Mouse (Mus musculus) intestine, embryonic 16.5 days (tissue): ENCODE results near the gene Sult2b1. TPM values are rescaled to one million over a fixed set of nuclear protein-coding genes. Genes with fewer than 3 reads are reported as not detected.
A peak's percentile ranks its signal among the peaks of the same experiment; 100 is the strongest.

Experiments used
- ATAC-seq: fragments of 200-750 bp; cut with Nextera tagmentation; 2 replicates; pipeline ENCODE4 v1.8.0; 2017; ENCODE audit warnings: moderate TSS enrichment, moderate library complexity
- H3K27ac ChIP-seq: fragments of 300-500 bp; sonication (generic); 2 replicates; pipeline ENCODE4 v1.5.1; 2014; ENCODE audit warnings: mild to moderate bottlenecking, low read length
- H3K27me3 ChIP-seq: fragments of 300-500 bp; sonication (generic); replicated peaks from 2 replicates; pipeline ENCODE4 v1.6.1; 2014; ENCODE audit warnings: low read length, control low read depth, mixed read lengths; ENCODE audit not compliant: control insufficient read depth, insufficient read depth
- H3K36me3 ChIP-seq: fragments of 300-500 bp; sonication (generic); 2 replicates; pipeline ENCODE4 v1.6.1; 2014; ENCODE audit warnings: low read length, control low read depth; ENCODE audit not compliant: control insufficient read depth, insufficient read depth
- H3K4me1 ChIP-seq: fragments of 300-500 bp; sonication (generic); 2 replicates; pipeline ENCODE4 v1.6.1; 2014; ENCODE audit warnings: low read length, control low read depth, mixed read lengths; ENCODE audit not compliant: control insufficient read depth, insufficient read depth
- H3K4me2 ChIP-seq: fragments of 300-500 bp; sonication (generic); 2 replicates; pipeline ENCODE4 v1.6.1; 2014; ENCODE audit warnings: low read depth, low read length, control low read depth
- H3K4me3 ChIP-seq: fragments of 300-500 bp; sonication (generic); 2 replicates; pipeline ENCODE4 v1.5.1; 2014; ENCODE audit warnings: mild to moderate bottlenecking, low read length
- H3K9ac ChIP-seq: fragments of 300-500 bp; sonication (generic); 2 replicates; pipeline ENCODE4 v1.6.1; 2014; ENCODE audit warnings: low read depth, low read length
- H3K9me3 ChIP-seq: fragments of 300-500 bp; sonication (generic); 2 replicates; pipeline ENCODE4 v1.6.1; 2016; ENCODE audit warnings: low read length, control low read depth; ENCODE audit not compliant: control insufficient read depth
- WGBS: fragments of 180-500 bp; shearing (Covaris S2); extraction: QIAGEN DNeasy Blood & Tissue Kit; methylation state at CpG from one replicate; pipeline ENCODE4 v1.1.7; 2014; 5-methylcytosine and 5-hydroxymethylcytosine counted together
- polyA plus RNA-seq: library from polyadenylated mRNA; unstranded; fragments of >200 nt; fragmentation: Nextera tagmentation; extraction: Ambion mirVana; gene quantifications from 2 replicates; pipeline ENCODE4 v1.2.1, GENCODE M21; 2015

Gene Sult2b1
- polyA plus RNA-seq, 1 experiment from 2014 or later, result 3.9 TPM

- peak overlapping the region; percentile 67 for H3K9ac ChIP-seq
- H3K27ac ChIP-seq, result 0 out of 2 replicates have a peak overlapping the region, but pooled peaks have one; percentile 1
- peak; percentile 12; the same call in 1 of the 2 replicates for ATAC-seq
- WGBS, result under 1% methylated on average over 39 of the region's 42 CpGs
- peaks cover 7% of the 10 kb centered on the region; the same call in 1 of the 2 replicates for H3K27me3 ChIP-seq
- H3K9me3 ChIP-seq, result no peaks in the 10 kb centered on the region
- H3K36me3 ChIP-seq, result 0 out of 2 replicates have a peak, but pooled peaks cover 4% of the 10 kb centered on the region
- H3K4me2 ChIP-seq, result peak overlapping the region; percentile 86
- peak overlapping the region; percentile 58 for H3K4me3 ChIP-seq
- peaks cover 27% of the 10 kb centered on the region for H3K4me1 ChIP-seq
These were observed 1.1 kb upstream of the Sult2b1 start for GRCm38 (mm10) chr7:45785388-45786135.

- H3K9ac ChIP-seq, result peak within 1 kb of the TSS; percentile 75
- H3K4me3 ChIP-seq, result peak within 1 kb of the TSS; percentile 73
- under 1% methylated on average over 38 of the region's 38 CpGs for WGBS
- no peak within 1 kb of the TSS for H3K27ac ChIP-seq
- ATAC-seq, result peak; percentile 61
- H3K27me3 ChIP-seq, result peaks cover 7% of the 10 kb centered on the region; the same call in 1 of the 2 replicates
- peak within 1 kb of the TSS; percentile 89 for H3K4me2 ChIP-seq
- no peaks in the 10 kb centered on the region for H3K36me3 ChIP-seq
- peaks cover 32% of the 10 kb centered on the region for H3K4me1 ChIP-seq
- H3K9me3 ChIP-seq, result no peaks in the 10 kb centered on the region
These were observed 868 bp downstream of the Sult2b1 start, which contains the start of gene Lmtk3 for GRCm38 (mm10) chr7:45783511-45784091. Lmtk3 (plus strand) TSS chr7:45783738.

- Histone ChIP-seq H3K4me3 (no peak overlapping the region), H3K27ac (no peak overlapping the region), H3K36me3 (no peaks in the 10 kb centered on the region), H3K27me3 (peaks cover 7% of the 10 kb centered on the region; the same call in 1 of the 2 replicates), H3K4me1 (peaks cover 32% of the 10 kb centered on the region), H3K9me3 (no peaks in the 10 kb centered on the region), H3K4me2 (no peak overlapping the region), H3K9ac (no peak overlapping the region)
- 70% methylated on average over 4 of the region's 4 CpGs for WGBS
- ATAC-seq, result no peak
These were observed 2.2 kb downstream of the Sult2b1 start for GRCm38 (mm10) chr7:45782271-45782670.

- peak overlapping the region; percentile 37 for H3K4me2 ChIP-seq
- H3K9me3 ChIP-seq, result no peaks in the 10 kb centered on the region
- peak overlapping the region; percentile 18; the same call in 1 of the 2 replicates for H3K4me3 ChIP-seq
- no peaks in the 10 kb centered on the region for H3K36me3 ChIP-seq
- H3K27ac ChIP-seq, result no peak overlapping the region
- H3K9ac ChIP-seq, result no peak overlapping the region
- WGBS, result 24% methylated on average over 22 of the region's 22 CpGs
- no peaks in the 10 kb centered on the region for H3K27me3 ChIP-seq
- H3K4me1 ChIP-seq, result peaks cover 8% of the 10 kb centered on the region
- no peak for ATAC-seq
These were observed 5.3 kb downstream of the Sult2b1 start for GRCm38 (mm10) chr7:45779081-45779641.

- 73% methylated on average over 7 of the region's 7 CpGs for WGBS
- H3K4me2 ChIP-seq, result no peak overlapping the region
- ATAC-seq, result no peak
These were observed 9.2 kb downstream of the Sult2b1 start for GRCm38 (mm10) chr7:45775237-45775636.

GRCm38 (mm10) chr7:45771101-45771500, 13.4 kb downstream of the Sult2b1 start:
- no peak overlapping the region for H3K4me2 ChIP-seq
- no peak overlapping the region for H3K9ac ChIP-seq
- no peaks in the 10 kb centered on the region for H3K9me3 ChIP-seq
- peak overlapping the region; percentile 78 for H3K27ac ChIP-seq
- no peak overlapping the region for H3K4me3 ChIP-seq
- no peaks in the 10 kb centered on the region for H3K36me3 ChIP-seq
- ATAC-seq, result no peak
- peaks cover 3% of the 10 kb centered on the region; the same call in 1 of the 2 replicates for H3K4me1 ChIP-seq
- 66% methylated on average over 4 of the region's 4 CpGs for WGBS
- no peaks in the 10 kb centered on the region for H3K27me3 ChIP-seq

More at GRCm38 (mm10) chr7:45775237-45775636, 9.2 kb downstream of the Sult2b1 start:
- no peak overlapping the region for H3K27ac ChIP-seq
- no peaks in the 10 kb centered on the region for H3K36me3 ChIP-seq
- peaks cover 4% of the 10 kb centered on the region; the same call in 1 of the 2 replicates for H3K4me1 ChIP-seq
- H3K27me3 ChIP-seq, result no peaks in the 10 kb centered on the region
- H3K4me3 ChIP-seq, result no peak overlapping the region
- H3K9ac ChIP-seq, result no peak overlapping the region
- H3K9me3 ChIP-seq, result no peaks in the 10 kb centered on the region

- Histone ChIP-seq H3K4me2 (peak overlapping the region; percentile 12; the same call in 1 of the 2 replicates), H3K36me3 (no peaks in the 10 kb centered on the region), H3K9ac (peak overlapping the region; percentile 24; the same call in 1 of the 2 replicates), H3K4me1 (peaks cover 3% of the 10 kb centered on the region; the same call in 1 of the 2 replicates), H3K27ac (peak overlapping the region; percentile 78), H3K27me3 (no peaks in the 10 kb centered on the region), H3K4me3 (no peak overlapping the region), H3K9me3 (no peaks in the 10 kb centered on the region)
- WGBS, result 54% methylated on average over 8 of the region's 8 CpGs
- peak; percentile 80 for ATAC-seq
These were observed 13.9 kb downstream of the Sult2b1 start for GRCm38 (mm10) chr7:45770427-45771082.

- no peak overlapping the region for H3K27ac ChIP-seq
- no peak overlapping the region for H3K4me2 ChIP-seq
- no peak overlapping the region for H3K4me3 ChIP-seq
- H3K36me3 ChIP-seq, result no peaks in the 10 kb centered on the region
- H3K9ac ChIP-seq, result no peak overlapping the region
- 93% methylated on average over 6 of the region's 6 CpGs for WGBS
- no peak for ATAC-seq
- peaks cover 3% of the 10 kb centered on the region; the same call in 1 of the 2 replicates for H3K4me1 ChIP-seq
- H3K27me3 ChIP-seq, result no peaks in the 10 kb centered on the region
- no peaks in the 10 kb centered on the region for H3K9me3 ChIP-seq
These were observed 17.0 kb downstream of the Sult2b1 start for GRCm38 (mm10) chr7:45767500-45767899.

GRCm38 (mm10) chr7:45766764-45767163, 17.7 kb downstream of the Sult2b1 start:
- Histone ChIP-seq H3K27me3 (no peaks in the 10 kb centered on the region), H3K27ac (no peak overlapping the region), H3K4me2 (no peak overlapping the region), H3K9ac (no peak overlapping the region), H3K36me3 (no peaks in the 10 kb centered on the region), H3K9me3 (no peaks in the 10 kb centered on the region), H3K4me3 (no peak overlapping the region), H3K4me1 (peaks cover 3% of the 10 kb centered on the region; the same call in 1 of the 2 replicates)
- 47% methylated on average over 8 of the region's 8 CpGs for WGBS
- no peak for ATAC-seq
